Mouse (Mus musculus) right cerebral cortex, adult 2 months (tissue): Measurements from ENCODE around the gene Ctsg.
"Not testable (repeated sequence)": the region's sequence is repeated elsewhere in the genome, so short reads cannot be mapped to it uniquely, and the experiment has no call there.

ENCODE experiments used
- DNase-seq, 2 experiments: peaks; one replicate each; pipeline ENCODE4 v3.0.0; 2021 to 2022; ENCODE audit warnings: low spot score in 2 of 2

Ctsg gene

DNA sequence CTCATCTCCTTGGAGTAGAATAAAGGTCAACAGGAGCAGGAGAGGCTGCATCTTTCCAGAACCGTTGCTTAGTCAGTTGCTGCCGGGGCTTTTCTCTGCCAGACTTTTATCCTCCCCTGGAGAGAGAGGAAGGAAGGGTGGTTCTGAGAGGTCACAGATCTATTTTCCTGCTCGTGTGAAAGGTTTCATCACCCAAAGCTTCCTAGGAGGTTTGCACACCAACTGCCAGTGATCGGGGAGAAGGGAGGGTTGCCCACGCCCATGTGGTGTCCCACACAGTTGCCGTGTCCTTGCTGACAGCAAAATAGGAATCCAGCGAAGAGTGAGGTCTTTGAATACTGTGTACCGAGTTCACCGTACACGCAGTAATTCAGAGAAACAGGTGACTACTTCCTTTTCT, at the start of gene Ctsg:
Gene Ctsg (minus strand): TSS at position 189 of the 400 bp plus-strand sequence.
- DNase-seq = no peak

DNA sequence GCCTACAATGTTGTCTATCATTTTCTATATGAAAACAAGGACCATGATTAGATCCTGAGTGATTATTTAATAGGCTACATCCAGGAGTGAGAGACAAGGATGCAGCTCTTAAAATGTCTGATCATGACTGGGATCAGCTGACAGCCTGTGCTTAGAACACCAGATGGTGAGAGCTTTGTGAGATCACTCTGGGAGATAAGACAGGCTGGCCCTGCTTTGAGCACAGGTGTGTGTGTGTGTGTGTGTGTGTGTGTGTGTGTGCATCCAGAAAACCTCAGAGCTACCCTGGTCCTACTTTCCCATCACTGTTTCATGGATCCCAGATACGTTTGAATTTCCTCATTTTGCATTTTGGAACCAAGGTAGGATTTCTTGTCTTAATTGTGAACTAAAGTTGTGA, 31.3 kb upstream of the Ctsg start:
- DNase-seq = not testable (repeated sequence)

- not testable (repeated sequence) for DNase-seq
Measured at GRCm38 (mm10) chr14:56132508-56132907, 30.1 kb upstream of the Ctsg start, which contains the start of gene Gzmd. Gzmd (minus strand) TSS chr14:56132608.

DNA sequence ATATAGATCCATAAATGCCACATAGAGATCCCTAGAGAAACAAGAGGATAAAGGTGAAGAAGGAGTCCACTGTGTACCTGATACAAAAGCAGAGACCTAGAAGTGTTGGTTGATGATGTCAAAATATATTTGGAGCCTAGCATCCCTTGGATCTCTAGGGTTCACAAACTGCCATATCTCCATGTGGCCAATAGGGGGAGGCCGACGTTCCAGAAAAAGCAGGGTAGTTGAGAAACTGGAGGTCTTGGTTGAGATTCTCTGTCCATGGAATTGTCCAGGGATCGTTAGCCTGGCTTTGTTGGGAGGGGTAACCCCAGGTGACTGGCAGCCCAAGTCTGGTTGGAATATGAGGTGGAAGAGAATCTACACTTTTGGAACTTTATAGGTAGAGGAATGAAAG, 26.0 kb upstream of the Ctsg start:
- DNase-seq = no peak

- DNase-seq = no peak
Measured at GRCm38 (mm10) chr14:56123516-56123915, 21.1 kb upstream of the Ctsg start.

DNA sequence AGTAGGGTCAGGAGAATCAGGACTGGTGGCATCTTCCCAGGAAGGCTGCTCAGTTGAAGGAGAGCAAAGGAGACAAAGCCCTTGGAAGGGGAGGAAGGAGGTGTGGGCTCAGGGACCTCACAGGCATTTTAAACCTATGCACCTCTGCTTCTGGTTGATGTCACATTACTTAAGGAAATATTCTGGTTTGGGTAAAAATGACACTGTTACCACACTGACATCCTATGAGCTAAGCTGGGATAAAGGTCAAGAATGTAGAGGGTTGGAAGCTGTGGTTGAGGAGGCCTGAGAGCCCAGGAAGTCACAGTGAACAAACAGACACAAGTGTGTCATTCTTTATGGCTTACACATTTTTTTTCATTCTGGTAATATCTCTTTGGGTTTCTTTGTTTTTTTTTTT, 18.2 kb upstream of the Ctsg start, which contains the start of gene Gzme:
Gene Gzme (minus strand): TSS at position 101 of the 400 bp plus-strand sequence.
- DNase-seq = no peak

DNA sequence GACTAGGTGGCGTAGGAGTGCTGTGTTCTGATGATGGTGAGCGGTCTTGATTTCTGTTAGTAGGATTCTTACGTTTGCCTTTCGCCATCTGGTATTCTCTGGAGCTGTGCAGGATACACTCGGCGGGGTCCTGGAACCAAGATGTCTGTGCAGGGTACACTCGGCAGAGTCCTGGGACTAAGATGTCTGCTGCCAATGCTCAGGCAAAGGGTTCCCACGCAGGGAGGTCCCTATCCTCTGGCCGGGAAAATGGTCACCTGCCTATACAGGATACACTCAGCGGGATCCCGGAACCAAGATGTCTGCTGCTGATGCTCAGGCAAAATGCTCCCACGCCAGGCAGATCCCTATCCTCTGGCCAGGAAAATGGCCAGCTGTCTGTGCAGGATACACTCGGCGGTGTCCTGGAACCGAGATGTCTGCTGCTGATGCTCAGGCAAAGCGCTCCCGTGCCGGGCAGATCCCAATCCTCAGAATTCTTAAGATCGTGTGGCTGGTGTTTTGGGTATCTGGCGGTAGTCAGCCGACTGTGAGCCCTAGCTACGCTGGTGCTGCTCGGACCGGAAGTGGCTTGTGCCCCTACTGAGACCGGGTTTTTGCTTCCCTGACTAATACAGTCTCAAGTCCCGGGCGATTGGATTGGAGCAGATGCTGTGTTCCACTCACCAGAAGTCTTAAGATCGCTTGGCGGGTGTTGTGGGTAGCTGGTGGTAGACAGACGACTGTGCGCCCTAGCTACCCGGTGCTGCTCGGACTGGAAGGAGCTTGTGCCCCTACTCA, 13.3 kb upstream of the Ctsg start:
- not testable (repeated sequence) for DNase-seq

- no peak for DNase-seq
Measured at GRCm38 (mm10) chr14:56105447-56106180, 3.2 kb upstream of the Ctsg start.

DNA sequence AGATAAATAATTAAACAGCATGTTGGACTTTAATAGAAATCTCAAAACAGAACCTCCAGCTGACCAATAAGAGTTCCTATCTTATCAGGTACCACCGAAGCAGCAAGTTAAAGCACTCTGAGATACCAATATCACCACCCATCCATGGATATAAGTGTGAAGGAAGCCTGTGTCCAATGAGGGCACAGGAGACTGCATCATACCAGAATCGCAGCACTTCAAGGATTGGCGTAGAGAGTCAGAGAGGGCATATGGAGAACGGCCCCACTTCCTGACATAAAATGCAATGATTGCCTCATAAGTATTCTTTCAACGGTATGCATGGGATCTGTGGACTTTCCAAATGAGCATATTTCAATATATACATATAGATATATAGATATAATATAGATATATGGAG, 2.6 kb upstream of the Ctsg start:
- no peak for DNase-seq

DNA sequence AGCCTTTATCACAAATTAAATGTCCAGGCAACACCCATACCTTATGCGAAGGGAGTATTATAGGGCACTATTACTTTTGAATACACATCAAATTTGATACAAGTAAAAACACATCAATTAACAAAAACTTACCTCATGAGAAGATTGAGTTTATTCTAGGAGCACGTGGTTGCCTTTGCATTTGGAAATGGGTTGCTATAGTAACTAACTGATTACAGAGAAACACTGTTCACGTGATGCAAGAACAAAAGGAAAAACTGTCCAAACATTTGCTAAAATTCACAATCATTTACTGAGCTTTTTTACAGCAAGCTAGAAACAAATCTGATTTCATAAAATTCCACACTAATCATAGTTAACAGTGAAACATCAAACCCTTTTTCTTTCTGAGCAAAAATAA, 1.1 kb upstream of the Ctsg start:
- DNase-seq = no peak

DNA sequence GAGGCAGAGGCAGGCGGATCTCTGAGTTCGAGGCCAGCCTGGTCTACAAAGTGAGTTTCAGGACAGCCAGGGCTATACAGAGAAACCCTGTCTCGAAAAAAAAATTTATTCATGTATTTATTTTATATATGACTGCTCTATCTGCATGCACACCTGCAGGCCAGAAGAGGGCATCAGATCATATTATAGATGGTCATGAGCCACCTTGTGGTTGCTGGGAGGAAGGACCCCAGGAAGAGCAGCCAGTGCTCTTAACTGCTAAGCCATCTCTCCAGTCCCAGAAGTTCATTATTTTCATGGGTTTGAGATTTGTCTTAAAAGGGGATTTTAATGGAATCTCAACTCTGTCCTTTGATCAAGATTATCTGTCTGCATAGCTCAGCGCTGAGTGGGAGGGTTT, 3.4 kb downstream of the Ctsg start:
- no peak for DNase-seq

- no peak for DNase-seq
Measured at GRCm38 (mm10) chr14:56097597-56097996, 4.8 kb downstream of the Ctsg start.

DNA sequence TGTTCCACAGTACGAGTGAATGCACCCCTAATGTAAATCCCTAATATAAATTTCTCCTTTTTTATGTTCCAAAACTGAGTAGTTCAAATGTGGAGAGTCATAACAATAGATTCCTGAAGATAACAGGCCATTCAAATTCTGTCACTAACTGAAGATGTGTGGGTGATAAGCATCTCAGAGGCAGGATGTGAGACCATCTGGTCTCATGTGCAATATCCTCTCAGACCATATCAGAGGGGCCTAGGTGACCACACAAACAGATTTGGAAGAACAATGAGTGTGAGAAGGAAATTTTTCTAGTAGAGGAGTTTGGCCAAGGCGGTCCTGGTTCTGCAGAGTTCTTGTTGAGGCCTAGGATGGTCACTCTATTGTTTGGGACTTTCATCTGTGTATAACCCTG, 9.0 kb downstream of the Ctsg start:
- DNase-seq = no peak

DNA sequence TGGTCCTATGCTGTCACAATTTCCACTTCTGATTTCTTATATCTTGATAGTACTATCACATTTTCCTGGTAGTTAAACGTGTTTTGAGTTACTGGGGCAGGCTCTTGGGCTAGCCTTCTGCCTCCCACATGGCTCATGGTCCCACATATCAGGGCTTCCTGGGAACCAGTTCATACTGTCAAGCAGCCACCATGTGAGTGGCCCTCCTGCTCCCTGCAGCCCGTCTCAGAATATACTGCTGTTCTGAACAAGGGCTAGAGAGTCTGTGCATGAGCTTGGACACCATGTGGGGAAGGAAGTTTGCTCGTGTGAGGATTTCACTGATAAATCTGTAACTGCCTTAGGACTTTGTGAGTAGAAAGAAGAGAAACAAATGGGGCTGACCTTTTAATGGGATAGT, 15.7 kb downstream of the Ctsg start:
- no peak for DNase-seq

- DNase-seq = no peak
Measured at GRCm38 (mm10) chr14:56085167-56085566, 17.2 kb downstream of the Ctsg start, which contains the start of gene Mcpt8. Mcpt8 (minus strand) TSS chr14:56085273.

- DNase-seq = no peak
Measured at GRCm38 (mm10) chr14:56082016-56082415, 20.4 kb downstream of the Ctsg start.

GRCm38 (mm10) chr14:56062213-56062612, 40.2 kb downstream of the Ctsg start, which contains the start of gene Mcpt4:
Mcpt4 (minus strand) TSS chr14:56062313.
- DNase-seq = not testable (repeated sequence)

GRCm38 (mm10) chr14:56057722-56058121, 44.7 kb downstream of the Ctsg start:
- DNase-seq = no peak

DNA sequence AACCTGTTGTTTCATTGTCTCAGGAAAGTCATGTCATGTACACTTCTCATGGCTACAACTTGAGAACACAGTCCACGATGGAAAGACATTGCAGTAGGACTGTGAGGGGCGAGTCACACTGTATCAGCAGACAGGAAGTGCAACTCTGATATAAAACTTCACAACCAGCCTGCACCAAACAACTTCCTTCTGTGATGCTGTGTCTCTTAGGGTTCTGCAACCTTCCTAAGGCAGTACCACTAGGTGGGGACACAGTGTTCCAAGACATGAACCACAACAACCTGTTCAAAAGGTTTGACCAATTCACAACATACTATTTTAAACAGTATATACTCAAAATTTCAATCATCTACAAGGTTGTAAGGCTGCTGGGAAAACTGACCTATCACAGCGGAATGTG, 47.0 kb downstream of the Ctsg start:
- no peak for DNase-seq
